Mouse (Mus musculus): ENCODE measurements around the gene Tmpo.
A peak's percentile ranks its signal among the peaks of the same experiment; 100 is the strongest.
"Not testable (repeated sequence)": the region's sequence is repeated elsewhere in the genome, so short reads cannot be mapped to it uniquely, and the experiment has no call there.

Tmpo gene

GRCm38 (mm10) chr10:91184893-91185292, 3.8 kb upstream of the Tmpo start:
- DNase-seq (ENCODE audit: low spot score): not testable (repeated sequence)

DNA sequence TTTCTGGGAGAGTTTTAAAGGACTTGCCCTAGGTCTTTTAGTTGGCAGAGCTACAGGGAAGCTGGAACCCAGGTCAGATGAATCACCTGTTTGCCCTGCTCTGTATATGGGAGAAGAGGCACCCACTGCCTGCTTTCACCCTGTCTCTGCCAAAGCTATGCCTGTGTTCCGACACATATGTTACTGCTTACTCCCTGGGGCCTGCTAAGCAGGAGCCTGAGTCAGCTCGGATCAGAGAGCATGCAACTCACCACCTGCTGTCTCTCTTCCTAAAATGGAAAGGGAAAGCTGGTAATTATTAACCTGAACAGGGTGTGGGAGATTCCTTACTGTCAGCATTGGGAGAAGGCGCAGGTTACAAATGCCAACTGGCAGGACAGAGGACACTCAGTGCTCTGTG, 2.2 kb upstream of the Tmpo start:
- DNase-seq (ENCODE audit: low spot score): no peak

- no peak for DNase-seq (ENCODE audit: low spot score)
These were observed 1.3 kb upstream of the Tmpo start for GRCm38 (mm10) chr10:91182291-91182990.

GRCm38 (mm10) chr10:91181461-91182288, 560 bp upstream of the Tmpo start:
- DNase-seq (ENCODE audit: low spot score): peak; percentile 100

DNA sequence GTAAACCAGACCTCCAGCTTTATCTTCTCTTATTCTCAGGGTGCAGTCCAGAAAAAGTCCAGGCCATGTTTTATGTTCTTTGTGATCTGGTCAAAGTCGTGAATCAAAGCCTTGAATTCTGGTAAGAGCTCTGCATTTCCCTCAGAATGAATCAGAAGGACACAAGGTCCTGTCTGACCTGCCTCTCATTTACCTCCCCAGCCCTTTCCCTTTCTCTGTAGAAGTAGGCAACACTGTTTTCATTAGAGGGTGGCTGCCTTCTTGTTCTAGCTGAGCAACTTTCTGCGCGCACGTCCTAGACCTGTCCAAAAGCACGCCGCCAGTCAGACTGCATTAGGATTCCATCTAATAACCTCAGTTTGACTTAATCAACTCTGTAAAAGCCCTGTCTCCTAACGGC, 814 bp downstream of the Tmpo start:
- DNase-seq (ENCODE audit: low spot score): no peak

- DNase-seq (ENCODE audit: low spot score): no peak
These were observed 1.3 kb downstream of the Tmpo start for GRCm38 (mm10) chr10:91179834-91180233.

DNA sequence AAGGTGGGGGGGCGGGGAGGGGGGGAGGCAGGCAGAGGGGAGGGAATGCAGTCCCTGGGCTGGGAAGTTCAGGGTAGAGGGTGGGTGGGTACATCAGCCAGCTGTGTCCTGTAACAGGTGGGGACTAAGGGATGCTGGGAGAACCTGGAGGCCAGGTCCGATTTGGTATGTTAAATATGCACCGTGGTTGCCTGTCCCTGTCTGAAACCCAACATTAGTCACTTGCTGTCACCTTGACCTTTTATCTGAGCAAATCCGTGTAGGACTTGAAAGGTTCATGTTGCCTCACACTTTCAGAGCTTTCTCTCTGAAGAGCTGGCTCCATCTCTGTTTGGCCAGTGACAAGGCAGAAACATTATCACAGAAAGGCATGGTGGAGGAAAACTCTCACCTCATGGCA, 3.9 kb downstream of the Tmpo start:
- no peak for DNase-seq (ENCODE audit: low spot score)

GRCm38 (mm10) chr10:91172329-91173100, 8.6 kb downstream of the Tmpo start:
- DNase-seq (ENCODE audit: low spot score): no peak

- DNase-seq (ENCODE audit: low spot score): peak; percentile 96
These were observed 9.4 kb downstream of the Tmpo start for GRCm38 (mm10) chr10:91171455-91172328.

GRCm38 (mm10) chr10:91171041-91171440, 10.1 kb downstream of the Tmpo start:
- DNase-seq (ENCODE audit: low spot score): peak; percentile 52

GRCm38 (mm10) chr10:91170143-91170941, 10.8 kb downstream of the Tmpo start:
- peak; percentile 73 for DNase-seq (ENCODE audit: low spot score)

DNA sequence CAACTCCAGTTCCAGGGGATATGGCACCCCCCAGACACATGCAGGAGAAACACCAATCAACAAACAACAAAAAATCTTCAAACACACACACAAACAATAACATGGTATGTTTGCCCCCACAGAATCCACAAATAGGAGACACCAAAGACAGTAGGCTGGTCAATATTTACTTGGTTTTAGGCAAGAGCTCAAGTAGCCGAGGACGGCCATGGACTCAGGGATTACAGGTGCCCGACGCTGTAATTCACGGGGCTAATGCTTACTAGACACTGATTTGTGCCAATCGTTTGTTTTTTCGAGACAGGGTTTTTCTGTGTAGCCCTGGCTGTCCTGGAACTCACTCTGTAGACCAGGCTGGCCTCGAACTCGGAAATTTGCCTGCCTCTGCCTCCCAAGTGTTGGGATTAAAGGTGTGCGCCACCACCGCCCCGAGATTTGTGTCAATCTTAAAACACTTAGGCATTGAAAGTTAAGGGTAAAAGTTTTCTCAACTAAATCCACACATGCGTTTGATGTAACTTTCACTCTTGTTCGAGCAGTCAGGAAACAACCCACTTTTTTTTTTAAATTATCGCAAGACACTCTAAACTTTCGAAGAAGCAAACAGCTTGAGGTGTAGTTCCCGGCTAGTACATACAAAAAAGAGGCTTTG, 11.6 kb downstream of the Tmpo start:
- no peak for DNase-seq (ENCODE audit: low spot score)

DNA sequence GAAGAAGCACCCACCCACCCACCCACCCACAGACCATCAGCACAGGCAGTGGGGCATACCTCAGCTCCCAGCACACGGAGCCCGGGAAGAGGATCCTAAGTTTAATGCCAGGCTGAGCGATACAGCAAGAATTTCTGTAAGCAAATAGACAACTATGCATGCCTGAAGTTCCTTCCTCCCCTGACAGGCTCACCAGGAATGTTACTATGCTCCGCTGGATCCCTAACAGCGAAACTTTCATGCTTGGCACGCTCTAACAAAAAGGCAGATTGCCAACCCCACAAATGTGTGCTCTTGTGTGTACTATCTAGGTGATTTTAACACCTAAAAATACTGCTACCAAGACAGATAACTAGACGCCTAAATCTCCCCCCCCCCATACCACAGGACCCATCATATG, 13.8 kb downstream of the Tmpo start:
- DNase-seq (ENCODE audit: low spot score): no peak

DNA sequence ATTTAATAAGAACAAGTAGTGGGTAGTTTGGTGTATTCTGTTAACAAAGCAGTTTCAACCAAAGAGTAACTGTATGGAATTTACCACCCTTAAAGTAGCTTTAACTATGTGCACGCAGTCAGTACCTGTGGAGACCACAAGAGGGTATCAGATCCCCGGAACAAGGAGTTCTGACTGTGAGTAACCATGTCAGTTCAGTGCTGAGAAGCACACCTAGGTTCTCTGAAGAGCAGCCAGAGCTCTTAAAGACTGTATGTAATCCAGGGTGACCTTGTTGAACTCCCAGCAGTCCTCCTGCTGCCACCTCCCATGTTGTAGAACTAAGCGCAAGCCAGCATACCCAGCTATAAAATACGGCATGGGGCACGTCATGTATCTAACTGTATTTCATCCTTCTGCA, 14.2 kb downstream of the Tmpo start:
- no peak for DNase-seq (ENCODE audit: low spot score)

- DNase-seq (ENCODE audit: low spot score): no peak
These were observed 15.3 kb downstream of the Tmpo start for GRCm38 (mm10) chr10:91165850-91166249.

GRCm38 (mm10) chr10:91164491-91164890, 16.6 kb downstream of the Tmpo start:
- no peak for DNase-seq (ENCODE audit: low spot score)

DNA sequence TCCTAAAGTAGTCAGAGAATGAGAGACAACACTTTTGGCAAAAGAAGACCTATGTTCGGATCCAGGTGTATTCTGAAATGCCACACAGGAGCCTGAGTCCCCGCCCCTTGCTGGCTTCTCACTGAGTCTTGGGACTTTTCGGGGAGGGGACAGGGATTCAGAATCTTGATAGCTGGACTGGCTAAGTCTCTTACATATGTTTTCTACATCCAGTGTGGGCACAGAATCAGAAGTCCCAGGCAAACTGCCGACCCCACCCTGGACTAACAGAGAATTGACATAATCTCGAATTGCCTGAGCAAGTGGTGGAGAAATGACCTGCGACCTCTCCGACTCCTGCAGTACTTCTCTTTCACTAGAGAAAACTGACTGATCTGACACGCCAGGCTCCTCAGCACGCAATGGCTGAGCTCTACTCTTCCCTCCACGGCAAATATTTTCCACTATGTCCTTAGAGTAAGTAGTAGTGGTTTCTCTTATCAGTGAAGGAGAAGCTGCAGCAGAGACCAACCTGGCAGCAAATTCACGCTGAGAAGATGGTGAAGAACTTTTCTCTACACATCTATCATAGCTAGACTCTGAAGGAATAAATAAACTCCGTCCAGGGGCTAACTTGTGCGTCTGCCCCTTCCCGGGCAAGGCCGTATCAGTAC, 18.5 kb downstream of the Tmpo start:
- DNase-seq (ENCODE audit: low spot score): no peak

DNA sequence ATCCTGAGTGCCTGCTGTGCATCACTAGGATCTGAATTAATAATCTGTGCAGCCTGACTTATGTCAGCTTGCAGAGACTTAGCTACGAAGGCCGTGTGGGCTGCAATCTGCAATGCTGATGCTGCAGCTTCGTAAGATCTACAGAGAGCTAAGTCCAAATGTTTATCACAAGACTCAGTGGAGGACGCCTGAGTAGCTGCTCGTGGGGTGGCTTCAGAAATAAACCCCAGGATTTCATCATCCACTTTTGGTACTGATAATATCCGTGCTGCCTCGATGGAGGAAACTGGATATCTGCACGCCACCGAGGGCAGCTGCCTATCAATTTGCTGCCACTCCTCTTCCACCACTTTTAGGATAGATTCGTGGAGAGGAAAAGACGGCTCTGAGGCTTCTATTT, 19.0 kb downstream of the Tmpo start:
- DNase-seq (ENCODE audit: low spot score): no peak

DNA sequence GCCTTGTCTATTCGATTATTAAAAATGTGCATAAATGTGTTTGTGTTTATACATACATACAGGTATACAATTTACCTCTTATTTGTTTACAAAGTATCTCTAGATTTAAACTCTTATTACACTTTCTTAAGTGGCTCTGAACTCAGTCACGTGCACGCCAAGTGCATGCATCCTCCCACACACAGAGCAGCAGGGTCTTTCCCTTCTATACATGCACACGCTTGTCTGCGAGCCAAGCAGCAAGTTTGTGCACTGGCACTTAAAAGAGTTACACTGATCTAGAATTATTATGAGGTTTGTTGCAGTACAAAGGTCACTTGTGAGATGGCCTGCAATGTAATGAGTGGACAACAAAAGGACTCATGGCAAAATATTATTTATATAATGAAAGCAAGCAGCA, 20.1 kb downstream of the Tmpo start:
- no peak for DNase-seq (ENCODE audit: low spot score)

DNA sequence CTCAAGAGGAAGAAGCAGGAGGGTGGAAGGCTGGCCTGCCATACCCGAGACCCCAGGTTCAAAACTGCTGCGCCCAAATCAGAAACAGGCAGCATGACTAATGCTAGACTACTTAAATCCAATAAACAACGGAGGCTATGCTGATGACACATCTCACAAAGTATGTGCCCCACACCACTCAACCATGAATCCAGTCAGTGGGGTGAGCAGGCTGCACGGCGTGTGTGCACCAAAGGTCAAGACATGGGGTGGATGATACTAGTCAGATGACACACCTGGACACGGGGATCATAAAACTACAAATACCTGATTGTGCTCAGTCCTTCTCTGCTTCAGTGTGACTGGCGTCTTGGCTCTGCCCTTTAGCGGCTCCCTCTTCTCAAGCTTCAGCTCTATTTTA, 22.7 kb downstream of the Tmpo start:
- DNase-seq (ENCODE audit: low spot score): no peak

All from ovary, postnatal 14 days (tissue).